Mouse (Mus musculus) spleen, adult 12 weeks (tissue): ENCODE measurements around the gene Ptges.

Source experiments
- DNase-seq: peaks from one replicate; pipeline ENCODE4 v3.0.0; 2022; ENCODE audit warnings: low spot score

Ptges gene

GRCm38 (mm10) chr2:30848184-30848583, 81.5 kb downstream of the Ptges start:
- no peak for DNase-seq

- DNase-seq: no peak
Observed at GRCm38 (mm10) chr2:30846723-30847122, 82.9 kb downstream of the Ptges start.

- no peak for DNase-seq
Observed at GRCm38 (mm10) chr2:30846236-30846635, 83.4 kb downstream of the Ptges start.

GRCm38 (mm10) chr2:30845152-30846070, 84.3 kb downstream of the Ptges start:
- DNase-seq: no peak

GRCm38 (mm10) chr2:30842615-30843014, 87.0 kb downstream of the Ptges start:
- no peak for DNase-seq
